Mouse (Mus musculus): ENCODE data around the gene Nosip. TPM values are rescaled to one million over a fixed set of nuclear protein-coding genes. Genes with fewer than 3 reads are reported as not detected.
"Not testable (repeated sequence)": the region's sequence is repeated elsewhere in the genome, so short reads cannot be mapped to it uniquely, and the experiment has no call there.

Nosip gene
- polyA plus RNA-seq, 1 experiment from 2014 or later: 66.7 TPM

DNA sequence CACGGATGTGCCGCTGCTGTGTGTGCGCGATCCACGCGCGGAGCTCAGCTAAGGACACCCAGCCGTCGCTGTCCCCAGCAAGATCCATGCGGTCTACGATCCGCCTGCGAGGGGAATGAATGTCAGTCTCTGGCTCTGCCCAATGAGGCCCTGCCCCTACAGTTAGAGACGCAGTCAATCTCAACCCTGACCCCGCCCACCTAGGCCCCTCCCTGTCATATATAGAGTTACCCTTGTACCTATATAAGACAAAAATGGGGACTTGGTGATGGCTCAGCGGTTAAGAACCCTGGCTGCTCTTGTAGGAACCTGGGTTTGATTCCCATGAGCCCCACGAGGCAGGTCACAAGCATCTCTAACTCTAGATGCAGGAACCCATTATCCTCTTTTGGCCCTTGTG is 26.4 kb downstream of the Nosip start:
- DNase-seq (ENCODE audit: low spot score): no peak
- 94% methylated on average over 17 of the region's 17 CpGs for WGBS
- Histone ChIP-seq H3K27ac (replicated peaks) (no peak overlapping the region), H3K36me3 (peaks cover 45% of the 10 kb centered on the region), H3K9me3 (replicated peaks) (no peaks in the 10 kb centered on the region), H3K27me3 (ENCODE audit: low read depth, poor library complexity, severe bottlenecking) (0 out of 2 replicates have a peak, but pooled peaks cover 5% of the 10 kb centered on the region), H3K4me1 (peaks cover 28% of the 10 kb centered on the region), H3K4me3 (no peak overlapping the region)

GRCm38 (mm10) chr7:45090251-45090977 is 28.2 kb downstream of the Nosip start:
- no peak overlapping the region for H3K27ac ChIP-seq (replicated peaks)
- peaks cover 31% of the 10 kb centered on the region for H3K4me1 ChIP-seq
- no peak for DNase-seq (ENCODE audit: low spot score)
- H3K4me3 ChIP-seq: peak overlapping the region; percentile 64; the same call in 1 of the 2 replicates
- H3K9me3 ChIP-seq (replicated peaks): no peaks in the 10 kb centered on the region
- 0 out of 2 replicates have a peak, but pooled peaks cover 5% of the 10 kb centered on the region for H3K27me3 ChIP-seq (ENCODE audit: low read depth, poor library complexity, severe bottlenecking)
- 82% methylated on average over 13 of the region's 13 CpGs for WGBS
- H3K36me3 ChIP-seq: peaks cover 33% of the 10 kb centered on the region

DNA sequence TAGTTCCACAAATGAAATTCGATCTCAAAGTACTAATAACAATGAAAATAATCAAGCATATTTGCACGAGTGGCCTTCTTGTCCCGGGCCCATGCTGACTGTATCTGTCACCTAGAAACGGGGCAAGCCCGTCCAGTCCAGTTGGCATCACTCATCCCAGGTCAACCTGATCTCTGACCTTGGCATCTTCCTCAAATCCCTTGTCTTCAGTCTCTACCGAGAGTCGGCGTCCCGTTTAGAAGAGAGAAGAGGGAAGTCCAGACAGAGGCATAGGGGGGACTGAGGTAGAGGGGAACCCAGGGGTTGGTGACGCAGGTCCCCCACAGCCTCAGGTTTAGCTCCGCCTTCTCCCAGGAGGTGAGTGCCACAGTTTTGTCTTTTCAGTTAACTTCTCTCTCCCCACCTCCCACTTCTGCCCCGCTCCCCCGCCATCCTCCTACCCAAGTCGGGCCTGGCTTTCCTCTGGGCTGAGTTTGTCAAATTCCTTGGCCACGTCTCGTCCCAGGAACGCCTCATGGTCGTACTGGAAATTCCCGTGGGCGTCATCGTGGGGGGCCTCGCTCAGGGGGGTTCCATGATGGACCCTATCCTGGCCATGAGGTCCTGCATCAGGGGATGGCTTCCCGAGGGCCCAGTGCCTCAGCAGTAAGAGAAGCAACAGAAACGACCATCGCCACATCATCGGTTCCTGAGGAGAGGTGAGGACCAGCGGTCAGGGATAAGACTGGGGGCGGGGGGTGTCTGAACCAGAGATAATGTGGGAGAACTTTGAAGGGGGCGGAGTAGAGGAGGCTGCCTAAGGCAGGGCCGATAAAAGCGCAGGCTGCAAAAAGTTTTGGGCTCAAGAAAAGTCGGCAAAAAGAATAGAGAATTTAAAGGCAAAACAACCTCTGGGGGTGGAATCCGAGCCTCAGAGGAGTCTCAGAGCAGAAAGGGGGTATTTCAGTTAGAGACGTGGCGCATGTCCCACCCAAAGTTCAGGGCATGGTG is 29.1 kb downstream of the Nosip start:
- Histone ChIP-seq H3K4me1 (peaks cover 31% of the 10 kb centered on the region), H3K4me3 (peak overlapping the region; percentile 64), H3K9me3 (replicated peaks) (no peaks in the 10 kb centered on the region), H3K27ac (replicated peaks) (peak overlapping the region; percentile 83), H3K27me3 (ENCODE audit: low read depth, poor library complexity, severe bottlenecking) (0 out of 2 replicates have a peak, but pooled peaks cover 5% of the 10 kb centered on the region), H3K36me3 (peaks cover 25% of the 10 kb centered on the region)
- 17% methylated on average over 35 of the region's 35 CpGs for WGBS
- no peak for DNase-seq (ENCODE audit: low spot score)

- Histone ChIP-seq H3K4me3 (peak within 1 kb of the TSS; percentile 64), H3K27ac (replicated peaks) (peak within 1 kb of the TSS; percentile 83), H3K36me3 (peaks cover 17% of the 10 kb centered on the region), H3K27me3 (ENCODE audit: low read depth, poor library complexity, severe bottlenecking) (0 out of 2 replicates have a peak, but pooled peaks cover 5% of the 10 kb centered on the region), H3K4me1 (peaks cover 31% of the 10 kb centered on the region), H3K9me3 (replicated peaks) (no peaks in the 10 kb centered on the region)
- WGBS: 0% methylated on average over 16 of the region's 16 CpGs
- peak; percentile 94 for DNase-seq (ENCODE audit: low spot score)
These were observed 29.8 kb downstream of the Nosip start, which contains the start of gene Rcn3 for GRCm38 (mm10) chr7:45092048-45092447. Gene Rcn3, minus strand, starts transcription at chr7:45092221.

- H3K27me3 ChIP-seq (ENCODE audit: low read depth, poor library complexity, severe bottlenecking): 0 out of 2 replicates have a peak, but pooled peaks cover 5% of the 10 kb centered on the region
- peak overlapping the region; percentile 21; the same call in 1 of the 2 replicates for H3K4me3 ChIP-seq
- DNase-seq (ENCODE audit: low spot score): no peak
- 68% methylated on average over 12 of the region's 12 CpGs for WGBS
- H3K9me3 ChIP-seq (replicated peaks): no peaks in the 10 kb centered on the region
- H3K4me1 ChIP-seq: peaks cover 31% of the 10 kb centered on the region
- H3K27ac ChIP-seq (replicated peaks): peak overlapping the region; percentile 46; the same call in 1 of the 2 replicates
- H3K36me3 ChIP-seq: peaks cover 8% of the 10 kb centered on the region
These were observed 30.7 kb downstream of the Nosip start for GRCm38 (mm10) chr7:45092828-45093515.

DNA sequence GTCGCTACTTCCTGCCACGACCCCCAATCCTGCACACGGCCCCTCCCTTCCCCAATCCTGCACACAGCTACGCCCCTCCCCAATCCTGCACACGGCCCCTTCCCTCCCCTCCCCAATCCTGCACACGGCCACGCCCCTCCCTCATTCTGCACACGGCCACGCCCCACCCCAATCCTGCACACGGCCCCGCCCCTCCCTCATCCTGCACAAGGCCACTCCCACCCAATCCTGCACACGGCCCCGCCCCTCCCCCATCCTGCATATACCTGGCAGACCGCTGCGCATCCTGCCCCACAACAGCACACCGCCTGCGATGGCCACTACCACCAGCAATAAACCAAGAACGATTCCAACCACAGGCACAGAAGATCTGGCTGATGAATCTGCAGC is 31.3 kb downstream of the Nosip start:
- no peak for DNase-seq (ENCODE audit: low spot score)
- Histone ChIP-seq H3K27ac (replicated peaks) (peak overlapping the region; percentile 46; the same call in 1 of the 2 replicates), H3K9me3 (replicated peaks) (no peaks in the 10 kb centered on the region), H3K27me3 (ENCODE audit: low read depth, poor library complexity, severe bottlenecking) (0 out of 2 replicates have a peak, but pooled peaks cover 5% of the 10 kb centered on the region), H3K4me1 (peaks cover 31% of the 10 kb centered on the region), H3K4me3 (no peak overlapping the region), H3K36me3 (peaks cover 2% of the 10 kb centered on the region)
- WGBS: 40% methylated on average over 18 of the region's 18 CpGs

DNA sequence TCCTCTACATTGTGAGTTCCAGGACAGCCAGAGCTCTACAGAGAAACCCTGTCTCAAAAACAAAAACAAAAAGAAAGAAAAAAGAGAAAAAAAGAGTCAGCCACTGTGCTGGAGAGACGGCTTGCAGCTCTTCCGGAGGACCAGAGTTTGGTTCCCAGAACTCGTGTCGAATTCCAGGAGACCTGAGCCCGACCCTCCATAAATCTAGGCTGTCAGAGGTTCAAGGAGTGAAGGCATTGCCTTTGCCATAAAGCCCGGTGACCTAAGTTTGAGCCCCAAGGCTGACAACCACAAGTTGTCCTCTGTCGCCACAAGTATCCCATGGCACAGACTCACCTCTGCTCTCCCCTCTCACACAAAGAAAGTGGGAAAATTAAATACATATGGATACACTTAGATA is 31.9 kb downstream of the Nosip start:
- no peaks in the 10 kb centered on the region for H3K9me3 ChIP-seq (replicated peaks)
- 79% methylated on average over 7 of the region's 7 CpGs for WGBS
- peaks cover 31% of the 10 kb centered on the region for H3K4me1 ChIP-seq
- no peak overlapping the region for H3K4me3 ChIP-seq
- DNase-seq (ENCODE audit: low spot score): no peak
- H3K27me3 ChIP-seq (ENCODE audit: low read depth, poor library complexity, severe bottlenecking): 0 out of 2 replicates have a peak, but pooled peaks cover 5% of the 10 kb centered on the region
- H3K36me3 ChIP-seq: no peaks in the 10 kb centered on the region
- no peak overlapping the region for H3K27ac ChIP-seq (replicated peaks)

GRCm38 (mm10) chr7:45095367-45095766 is 33.1 kb downstream of the Nosip start:
- Histone ChIP-seq H3K4me3 (no peak overlapping the region), H3K27ac (replicated peaks) (no peak overlapping the region; the same call in 1 of the 2 replicates), H3K27me3 (ENCODE audit: low read depth, poor library complexity, severe bottlenecking) (0 out of 2 replicates have a peak, but pooled peaks cover 5% of the 10 kb centered on the region), H3K9me3 (replicated peaks) (no peaks in the 10 kb centered on the region), H3K4me1 (peaks cover 31% of the 10 kb centered on the region), H3K36me3 (no peaks in the 10 kb centered on the region)
- no peak for DNase-seq (ENCODE audit: low spot score)
- 83% methylated on average over 6 of the region's 6 CpGs for WGBS

- 92% methylated on average over 14 of the region's 14 CpGs for WGBS
- not testable (repeated sequence) for H3K36me3 ChIP-seq; H3K9me3 ChIP-seq (replicated peaks); H3K27me3 ChIP-seq (ENCODE audit: low read depth, poor library complexity, severe bottlenecking); DNase-seq (ENCODE audit: low spot score); H3K27ac ChIP-seq (replicated peaks); H3K4me3 ChIP-seq
- peaks cover 27% of the 10 kb centered on the region for H3K4me1 ChIP-seq
These were observed 33.7 kb downstream of the Nosip start for GRCm38 (mm10) chr7:45095965-45096364.

GRCm38 (mm10) chr7:45097479-45097878 is 35.2 kb downstream of the Nosip start:
- Histone ChIP-seq H3K27ac (replicated peaks) (no peak overlapping the region), H3K4me1 (peaks cover 12% of the 10 kb centered on the region), H3K4me3 (no peak overlapping the region), H3K27me3 (ENCODE audit: low read depth, poor library complexity, severe bottlenecking) (no peaks in the 10 kb centered on the region), H3K9me3 (replicated peaks) (no peaks in the 10 kb centered on the region), H3K36me3 (no peaks in the 10 kb centered on the region)
- 77% methylated on average over 6 of the region's 6 CpGs for WGBS
- no peak for DNase-seq (ENCODE audit: low spot score)

DNA sequence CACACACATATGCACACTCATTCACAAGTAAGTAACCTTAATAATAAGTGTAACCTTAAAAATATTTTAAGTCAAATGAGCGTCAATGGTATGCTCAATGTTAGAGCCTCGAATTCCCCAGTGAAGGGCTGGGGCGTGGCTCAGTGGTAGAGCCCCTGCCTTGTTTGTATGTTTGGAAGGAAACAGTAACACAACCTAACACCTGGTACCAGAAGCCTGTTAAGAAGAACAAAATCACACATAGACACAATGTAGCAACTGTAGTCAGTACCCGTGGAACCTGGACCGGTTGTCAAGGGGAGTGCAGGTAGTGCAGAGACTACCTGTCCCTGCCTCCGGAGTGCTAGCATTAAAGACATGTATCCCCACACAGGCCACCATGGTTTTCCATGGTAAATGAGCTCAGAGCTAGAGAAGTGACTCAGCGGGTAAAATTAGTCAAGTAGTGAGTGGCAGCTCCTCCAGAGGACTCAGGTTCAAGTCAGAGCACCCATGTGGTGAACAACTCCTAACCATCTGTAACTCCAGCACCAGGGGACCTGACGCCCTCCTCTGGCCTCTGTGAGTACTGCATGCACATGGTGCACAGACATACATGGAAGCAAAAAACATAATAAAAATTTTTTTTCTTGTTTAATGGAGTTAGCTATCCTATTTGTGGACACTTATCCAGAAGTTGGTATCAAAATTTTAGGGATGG is 36.5 kb downstream of the Nosip start:
- H3K27ac ChIP-seq (replicated peaks): no peak overlapping the region
- 90% methylated on average over 8 of the region's 8 CpGs for WGBS

More for the DNA sequence above, 36.5 kb downstream of the Nosip start:
- Histone ChIP-seq H3K27me3 (ENCODE audit: low read depth, poor library complexity, severe bottlenecking) (no peaks in the 10 kb centered on the region), H3K4me3 (no peak overlapping the region), H3K4me1 (peaks cover 9% of the 10 kb centered on the region), H3K36me3 (no peaks in the 10 kb centered on the region), H3K9me3 (replicated peaks) (no peaks in the 10 kb centered on the region)
- DNase-seq (ENCODE audit: low spot score): no peak

All from midbrain, embryonic 10.5 days (tissue).